Mouse (Mus musculus) megakaryocyte progenitor cell, adult 5-6 weeks (primary cell): ENCODE measurements around the gene Olfr283. TPM values are rescaled to one million over a fixed set of nuclear protein-coding genes. Genes with fewer than 3 reads are reported as not detected.

Experiments
- total RNA-seq, 2 experiments: library from RNA; stranded (forward) in 1 of 2; stranded (reverse) in 1 of 2; fragments of 157-497, 149-512 nt in 1 of 2; fragments of 200-1000 nt in 1 of 2; gene quantifications; 2 replicates each; pipeline versions ENCODE4 v1.2.3 to v1.2.4; 2015 to 2017

Gene Olfr283
- total RNA-seq, 2 experiments from 2014 or later = not detected

Other genes starting within 250 kb of the Olfr283 start
- gene Asb8, start 215.3 kb downstream of the Olfr283 start, total RNA-seq (2015) = 28.4 and 28.8 TPM in 2 replicates
- 25.3 and 27.6 TPM in 2 replicates for gene Asb8, start 215.3 kb downstream of the Olfr283 start, total RNA-seq (2017)
- gene Ccdc184, start 213.8 kb downstream of the Olfr283 start, total RNA-seq (2015) = not detected in 2 replicates
- gene Ccdc184, start 213.8 kb downstream of the Olfr283 start, total RNA-seq (2017) = not detected in 2 replicates
- not detected in 2 replicates for gene Olfr288, start 185.4 kb downstream of the Olfr283 start, total RNA-seq (2015)
- gene Olfr288, start 185.4 kb downstream of the Olfr283 start, total RNA-seq (2017) = not detected in 2 replicates
- gene Gm44579, start 160.0 kb downstream of the Olfr283 start, total RNA-seq (2015) = not detected in 2 replicates
- not detected in 2 replicates for gene Gm44579, start 160.0 kb downstream of the Olfr283 start, total RNA-seq (2017)
- gene Olfr287, start 159.9 kb downstream of the Olfr283 start, total RNA-seq (2015) = 0.07 and 0.42 TPM in 2 replicates
- not detected in 2 replicates for gene Olfr287, start 159.9 kb downstream of the Olfr283 start, total RNA-seq (2017)
- gene Olfr286, start 146.5 kb downstream of the Olfr283 start, total RNA-seq (2015) = not detected in 2 replicates
- gene Olfr286, start 146.5 kb downstream of the Olfr283 start, total RNA-seq (2017) = not detected in 2 replicates
- not detected in 2 replicates for gene H1fnt, start 123.7 kb downstream of the Olfr283 start, total RNA-seq (2015)
- gene H1fnt, start 123.7 kb downstream of the Olfr283 start, total RNA-seq (2017) = not detected in 2 replicates
- not detected in 2 replicates for gene Zfp641, start 84.8 kb downstream of the Olfr283 start, total RNA-seq (2015)
- gene Zfp641, start 84.8 kb downstream of the Olfr283 start, total RNA-seq (2017) = not detected in 2 replicates
- not detected in 2 replicates for gene Olfr285, start 63.6 kb downstream of the Olfr283 start, total RNA-seq (2015)
- not detected in 2 replicates for gene Olfr285, start 63.6 kb downstream of the Olfr283 start, total RNA-seq (2017)
- not detected in 2 replicates for gene Olfr284, start 40.0 kb downstream of the Olfr283 start, total RNA-seq (2015)
- not detected in 2 replicates for gene Olfr284, start 40.0 kb downstream of the Olfr283 start, total RNA-seq (2017)
- not detected in 2 replicates for gene Olfr282, start 50.3 kb upstream of the Olfr283 start, total RNA-seq (2015)
- not detected in 2 replicates for gene Olfr282, start 50.3 kb upstream of the Olfr283 start, total RNA-seq (2017)
- not detected in 2 replicates for gene Olfr281, start 71.6 kb upstream of the Olfr283 start, total RNA-seq (2015)
- gene Olfr281, start 71.6 kb upstream of the Olfr283 start, total RNA-seq (2017) = not detected in 2 replicates
- gene OR5BS1P, start 89.0 kb upstream of the Olfr283 start, total RNA-seq (2015) = not detected in 2 replicates
- not detected in 2 replicates for gene OR5BS1P, start 89.0 kb upstream of the Olfr283 start, total RNA-seq (2017)
- gene Lalba, start 101.8 kb upstream of the Olfr283 start, total RNA-seq (2015) = not detected in 2 replicates
- gene Lalba, start 101.8 kb upstream of the Olfr283 start, total RNA-seq (2017) = not detected in 2 replicates
- gene Olfr279, start 111.5 kb upstream of the Olfr283 start, total RNA-seq (2015) = not detected in 2 replicates
- not detected in 2 replicates for gene Olfr279, start 111.5 kb upstream of the Olfr283 start, total RNA-seq (2017)
- gene Kansl2, start 153.3 kb upstream of the Olfr283 start, total RNA-seq (2015) = 65.7 and 68.6 TPM in 2 replicates
- gene Kansl2, start 153.3 kb upstream of the Olfr283 start, total RNA-seq (2017) = 60.1 and 62.8 TPM in 2 replicates
- 47.1 and 57.8 TPM in 2 replicates for gene Ccnt1, start 190.0 kb upstream of the Olfr283 start, total RNA-seq (2015)
- gene Ccnt1, start 190.0 kb upstream of the Olfr283 start, total RNA-seq (2017) = 54.1 and 62.5 TPM in 2 replicates
- gene 4930415O20Rik, start 190.1 kb upstream of the Olfr283 start, total RNA-seq (2015) = not detected in 2 replicates
- not detected in 2 replicates for gene 4930415O20Rik, start 190.1 kb upstream of the Olfr283 start, total RNA-seq (2017)
- 2.2 and 3.1 TPM in 2 replicates for gene Adcy6, start 229.1 kb upstream of the Olfr283 start, total RNA-seq (2015)
- 6.7 and 7.7 TPM in 2 replicates for gene Adcy6, start 229.1 kb upstream of the Olfr283 start, total RNA-seq (2017)
- not detected in 2 replicates for gene Cacnb3, start 249.9 kb upstream of the Olfr283 start, total RNA-seq (2015)
- gene Cacnb3, start 249.9 kb upstream of the Olfr283 start, total RNA-seq (2017) = not detected in 2 replicates